In genomic region chr15:25117980-25118379, GRCm38 (mm10) we compare ENCODE assay signal across 12 mouse cellular contexts.
A peak's percentile ranks its signal among the peaks of the same experiment; 100 is the strongest.
DNase-seq lines count a peak whose midpoint lies in the region; ATAC-seq lines count a peak whose summit lies in the region.
"Had no signal": no experiment of that assay in that cellular context is flagged by ENCODE, and none has a peak within 500 bp of the region (broad histone marks: within the 10 kb centered on the region; RNA-seq: fewer than 3 reads in every experiment).

No protein-coding gene starts in this region.

- intact Hi-C loops in left cerebral cortex, postnatal 25 days (cut with DNase I): no loop called here

- no peak overlapping the region for H3K4me3 ChIP-seq in hindbrain, embryonic 11.5 days (ENCODE audit: low read depth, low read length)
- H3K4me3 ChIP-seq in hindbrain, embryonic 13.5 days: no peak overlapping the region
- no peak overlapping the region for H3K4me3 ChIP-seq in kidney, embryonic 16.5 days (ENCODE audit: low read length)
- H3K4me3 ChIP-seq: erythroblast, embryonic 14.5 days had no signal

- DNase-seq in hindbrain, embryonic 11.5 days (ENCODE audit: low spot score): peak; percentile 65
- DNase-seq in urinary bladder, postnatal 25 days (ENCODE audit: low spot score): peak; percentile 8
- no peak for DNase-seq in urinary bladder, postnatal 10 days (ENCODE audit: low spot score)
- no peak for DNase-seq in cerebellum, adult 8-10 months
- no peak for DNase-seq in urinary bladder, postnatal 36 days (ENCODE audit: low spot score in 2 of 2)
- DNase-seq in left cerebral cortex, postnatal 25 days (ENCODE audit: low spot score in 2 of 2): no peak
- DNase-seq: lung, postnatal 36 days had no signal

- H3K4me2 ChIP-seq in hindbrain, embryonic 11.5 days (replicated peaks; ENCODE audit: low read depth, low read length): no peak overlapping the region
- H3K4me2 ChIP-seq in hindbrain, embryonic 13.5 days: no peak overlapping the region
- no peak overlapping the region for H3K4me2 ChIP-seq in kidney, embryonic 16.5 days (replicated peaks; ENCODE audit: low read depth, low read length)

- H3K9ac ChIP-seq in hindbrain, embryonic 11.5 days (ENCODE audit: low read depth, low read length): no peak overlapping the region
- no peak overlapping the region for H3K9ac ChIP-seq in hindbrain, embryonic 13.5 days
- no peak overlapping the region for H3K9ac ChIP-seq in kidney, embryonic 16.5 days (replicated peaks; ENCODE audit: low read length)

- ATAC-seq in hindbrain, embryonic 11.5 days (ENCODE audit: low FRiP score): no peak
- ATAC-seq in hindbrain, embryonic 13.5 days (ENCODE audit: low FRiP score): no peak
- peak; percentile 59; the same call in 1 of the 2 replicates for ATAC-seq in kidney, embryonic 16.5 days (ENCODE audit: low FRiP score, low TSS enrichment)
- ATAC-seq: activated CD4-positive, CD25-positive, alpha-beta regulatory T cell, adult 4 months; hindbrain, embryonic 16.5 days had no signal

- H3K36me3 ChIP-seq in hindbrain, embryonic 11.5 days (ENCODE audit: control insufficient read depth, insufficient read depth, low read length): no peaks in the 10 kb centered on the region
- H3K36me3 ChIP-seq in hindbrain, embryonic 13.5 days: no peaks in the 10 kb centered on the region
- H3K36me3 ChIP-seq in kidney, embryonic 16.5 days (ENCODE audit: insufficient read depth, low read length): no peaks in the 10 kb centered on the region

- no peaks in the 10 kb centered on the region for H3K9me3 ChIP-seq in hindbrain, embryonic 11.5 days (ENCODE audit: control insufficient read depth, low read length)
- no peaks in the 10 kb centered on the region for H3K9me3 ChIP-seq in hindbrain, embryonic 13.5 days
- no peaks in the 10 kb centered on the region for H3K9me3 ChIP-seq in kidney, embryonic 16.5 days (ENCODE audit: low read length)

- no peaks in the 10 kb centered on the region for H3K4me1 ChIP-seq in hindbrain, embryonic 11.5 days (replicated peaks; ENCODE audit: control insufficient read depth, insufficient read depth, low read length)
- H3K4me1 ChIP-seq in hindbrain, embryonic 13.5 days (replicated peaks): peaks cover 5% of the 10 kb centered on the region; the same call in 1 of the 2 replicates
- no peaks in the 10 kb centered on the region for H3K4me1 ChIP-seq in kidney, embryonic 16.5 days (ENCODE audit: insufficient read depth, low read length)

- no peaks in the 10 kb centered on the region for H3K27me3 ChIP-seq in hindbrain, embryonic 11.5 days (ENCODE audit: control insufficient read depth, insufficient read depth, low read length)
- no peaks in the 10 kb centered on the region for H3K27me3 ChIP-seq in hindbrain, embryonic 13.5 days
- no peaks in the 10 kb centered on the region for H3K27me3 ChIP-seq in kidney, embryonic 16.5 days (ENCODE audit: insufficient read depth, low read length)

- WGBS in hindbrain, embryonic 11.5 days: 39% methylated on average over 3 of the region's 3 CpGs
- WGBS in hindbrain, embryonic 13.5 days: 51% methylated on average over 3 of the region's 3 CpGs
- 34% methylated on average over 3 of the region's 3 CpGs for WGBS in kidney, embryonic 16.5 days

- H3K27ac ChIP-seq in hindbrain, embryonic 11.5 days (ENCODE audit: low read depth, low read length): no peak overlapping the region
- no peak overlapping the region for H3K27ac ChIP-seq in hindbrain, embryonic 13.5 days
- H3K27ac ChIP-seq in kidney, embryonic 16.5 days (ENCODE audit: low read length): no peak overlapping the region

Comparison
In these comparisons a context has a peak if more than half of its experiments do, and no peak if none do; other contexts are left out.
1. DNase-seq: peak in hindbrain, embryonic 11.5 days (single experiment) and urinary bladder, postnatal 25 days (single experiment); none in urinary bladder, postnatal 10 days (single experiment), cerebellum, adult 8-10 months (single experiment), urinary bladder, postnatal 36 days (0 of 2) and left cerebral cortex, postnatal 25 days (0 of 2).